Mouse (Mus musculus) embryonic facial prominence, embryonic 10.5 days (tissue): ENCODE data around the gene Xaf1. TPM values are rescaled to one million over a fixed set of nuclear protein-coding genes. Genes with fewer than 3 reads are reported as not detected.

Source experiments
- DNase-seq: peaks from one replicate; pipeline ENCODE4 v3.0.0-alpha.2; 2017; ENCODE audit warnings: low spot score
- H3K27ac ChIP-seq: fragments of 300-500 bp; sonication (generic); replicated peaks from 2 replicates; pipeline ENCODE4 v1.5.1; 2016; ENCODE audit warnings: mild to moderate bottlenecking
- H3K27me3 ChIP-seq: fragments of 300-500 bp; sonication (generic); replicated peaks from 2 replicates; pipeline ENCODE4 v1.6.1; 2016; ENCODE audit warnings: low read depth, mild to moderate bottlenecking; ENCODE audit not compliant: poor library complexity, severe bottlenecking
- H3K36me3 ChIP-seq: fragments of 300-500 bp; sonication (generic); replicated peaks from 2 replicates; pipeline ENCODE4 v1.6.1; 2016; ENCODE audit warnings: mild to moderate bottlenecking, moderate library complexity
- H3K4me1 ChIP-seq: fragments of 300-500 bp; sonication (generic); 2 replicates; pipeline ENCODE4 v1.6.1; 2016
- H3K4me3 ChIP-seq: fragments of 300-500 bp; sonication (generic); 2 replicates; pipeline ENCODE4 v1.5.1; 2016; ENCODE audit warnings: mild to moderate bottlenecking, moderate library complexity
- H3K9me3 ChIP-seq: fragments of 300-500 bp; sonication (generic); 2 replicates; pipeline ENCODE4 v1.6.1; 2016; ENCODE audit warnings: mild to moderate bottlenecking
- WGBS: fragments of 180-500 bp; shearing (Covaris S2); methylation state at CpG from one replicate; pipeline ENCODE4 v1.1.7; 2016; 5-methylcytosine and 5-hydroxymethylcytosine counted together
- polyA plus RNA-seq: library from polyadenylated mRNA; unstranded; fragments of >200 nt; fragmentation: Nextera tagmentation; extraction: Ambion mirVana; gene quantifications from 2 replicates; pipeline ENCODE4 v1.2.1, GENCODE M21; 2016

The Xaf1 gene
- polyA plus RNA-seq, 1 experiment from 2014 or later: 3.2 TPM

GRCm38 (mm10) chr11:72349652-72350051 is 48.2 kb downstream of the Xaf1 start:
- DNase-seq: no peak
- H3K4me3 ChIP-seq: no peak overlapping the region
- peaks cover 9% of the 10 kb centered on the region; the same call in 1 of the 2 replicates for H3K4me1 ChIP-seq
- H3K9me3 ChIP-seq: no peaks in the 10 kb centered on the region
- H3K36me3 ChIP-seq: no peaks in the 10 kb centered on the region
- H3K27me3 ChIP-seq: no peaks in the 10 kb centered on the region
- 65% methylated on average over 4 of the region's 4 CpGs for WGBS
- H3K27ac ChIP-seq: no peak overlapping the region

GRCm38 (mm10) chr11:72352272-72352671 is 50.8 kb downstream of the Xaf1 start:
- Histone ChIP-seq H3K9me3 (no peaks in the 10 kb centered on the region), H3K27me3 (no peaks in the 10 kb centered on the region), H3K4me3 (no peak overlapping the region), H3K27ac (no peak overlapping the region), H3K4me1 (peaks cover 14% of the 10 kb centered on the region), H3K36me3 (no peaks in the 10 kb centered on the region)
- 88% methylated on average over 1 of the region's 1 CpGs for WGBS
- no peak for DNase-seq

- 72% methylated on average over 3 of the region's 3 CpGs for WGBS
Observed at GRCm38 (mm10) chr11:72353186-72353585, 51.8 kb downstream of the Xaf1 start.

GRCm38 (mm10) chr11:72354971-72355728 is 53.7 kb downstream of the Xaf1 start:
- peak overlapping the region; percentile 41 for H3K4me3 ChIP-seq
- no peaks in the 10 kb centered on the region for H3K36me3 ChIP-seq
- 21% methylated on average over 20 of the region's 20 CpGs for WGBS
- no peaks in the 10 kb centered on the region for H3K9me3 ChIP-seq
- peaks cover 5% of the 10 kb centered on the region; the same call in 1 of the 2 replicates for H3K4me1 ChIP-seq
- no peaks in the 10 kb centered on the region for H3K27me3 ChIP-seq
- peak; percentile 86 for DNase-seq
- H3K27ac ChIP-seq: no peak overlapping the region

More at GRCm38 (mm10) chr11:72353186-72353585, 51.8 kb downstream of the Xaf1 start:
- no peaks in the 10 kb centered on the region for H3K9me3 ChIP-seq
- no peak for DNase-seq
- H3K4me1 ChIP-seq: peaks cover 14% of the 10 kb centered on the region
- no peak overlapping the region for H3K4me3 ChIP-seq
- no peaks in the 10 kb centered on the region for H3K27me3 ChIP-seq
- H3K36me3 ChIP-seq: no peaks in the 10 kb centered on the region
- no peak overlapping the region for H3K27ac ChIP-seq

GRCm38 (mm10) chr11:72361385-72362346 is 60.2 kb downstream of the Xaf1 start:
- peak overlapping the region; percentile 91 for H3K27ac ChIP-seq
- DNase-seq: peak; percentile 91
- H3K4me1 ChIP-seq: peaks cover 13% of the 10 kb centered on the region
- no peaks in the 10 kb centered on the region for H3K27me3 ChIP-seq
- WGBS: 12% methylated on average over 42 of the region's 42 CpGs
- peak overlapping the region; percentile 62 for H3K4me3 ChIP-seq
- H3K36me3 ChIP-seq: no peaks in the 10 kb centered on the region
- no peaks in the 10 kb centered on the region for H3K9me3 ChIP-seq

- no peaks in the 10 kb centered on the region for H3K9me3 ChIP-seq
- peak within 1 kb of the TSS; percentile 91 for H3K27ac ChIP-seq
- 42% methylated on average over 10 of the region's 10 CpGs for WGBS
- H3K36me3 ChIP-seq: no peaks in the 10 kb centered on the region
- peak within 1 kb of the TSS; percentile 62 for H3K4me3 ChIP-seq
- H3K4me1 ChIP-seq: peaks cover 13% of the 10 kb centered on the region
- DNase-seq: no peak
- no peaks in the 10 kb centered on the region for H3K27me3 ChIP-seq
Observed at GRCm38 (mm10) chr11:72362347-72362741, 60.9 kb downstream of the Xaf1 start, which contains the start of gene Tekt1. Gene Tekt1 (minus strand): TSS chr11:72362442.

Other genes with a start within 250 kb of the Xaf1 start
- 0.23 and 0.24 TPM in 2 replicates for gene Pitpnm3, start 165.9 kb upstream of the Xaf1 start, polyA plus RNA-seq
- gene Gm43951, start 94.8 kb upstream of the Xaf1 start, polyA plus RNA-seq: 0.72 and 0.83 TPM in 2 replicates
- 17.1 and 19.9 TPM in 2 replicates for gene 4933427D14Rik, start 94.2 kb upstream of the Xaf1 start, polyA plus RNA-seq
- gene Txndc17, start 94.1 kb upstream of the Xaf1 start, polyA plus RNA-seq: 180 TPM in 2 replicates
- 46.7 and 50.8 TPM in 2 replicates for gene Med31, start 86.0 kb upstream of the Xaf1 start, polyA plus RNA-seq
- gene Slc13a5, start 34.4 kb upstream of the Xaf1 start, polyA plus RNA-seq: 0.10 and 0.14 TPM in 2 replicates
- not detected in 2 replicates for gene Fbxo39, start 12.8 kb downstream of the Xaf1 start, polyA plus RNA-seq
- 6.3 and 7.2 TPM in 2 replicates for gene Tekt1, start 60.8 kb downstream of the Xaf1 start, polyA plus RNA-seq
- gene Smtnl2, start 110.1 kb downstream of the Xaf1 start, polyA plus RNA-seq: 16.4 and 16.6 TPM in 2 replicates
- 0.10 TPM in 1 of 2 replicates, not detected in the other for gene Ggt6, start 133.9 kb downstream of the Xaf1 start, polyA plus RNA-seq
- gene Mybbp1a, start 139.7 kb downstream of the Xaf1 start, polyA plus RNA-seq: 257 and 263 TPM in 2 replicates
- 3.3 TPM in 2 replicates for gene Spns2, start 188.3 kb downstream of the Xaf1 start, polyA plus RNA-seq
- 0.04 and 0.14 TPM in 2 replicates for gene Spns3, start 248.9 kb downstream of the Xaf1 start, polyA plus RNA-seq